Mouse (Mus musculus) lung, postnatal 0 days (tissue): ENCODE results near the gene Ube2d3. TPM values are rescaled to one million over a fixed set of nuclear protein-coding genes. Genes with fewer than 3 reads are reported as not detected.

Source experiments
- ATAC-seq: fragments of 200-750 bp; cut with Nextera tagmentation; 2 replicates; pipeline ENCODE4 v1.8.0; 2017; ENCODE audit warnings: moderate library complexity
- DNase-seq: peaks from one replicate; pipeline ENCODE4 v3.0.0-alpha.2; 2016; ENCODE audit warnings: low spot score
- H3K27ac ChIP-seq: fragments of 300-500 bp; sonication (generic); 2 replicates; pipeline ENCODE4 v1.5.1; 2014; ENCODE audit warnings: antibody characterized with exemption, mild to moderate bottlenecking, low read length, mixed read lengths
- H3K27me3 ChIP-seq: fragments of 300-500 bp; sonication (generic); replicated peaks from 2 replicates; pipeline ENCODE4 v1.6.1; 2014; ENCODE audit warnings: low read length, mixed read lengths; ENCODE audit not compliant: insufficient read depth
- H3K36me3 ChIP-seq: fragments of 300-500 bp; sonication (generic); 2 replicates; pipeline ENCODE4 v1.6.1; 2014; ENCODE audit warnings: low read length, mixed read lengths; ENCODE audit not compliant: insufficient read depth
- H3K4me1 ChIP-seq: fragments of 300-500 bp; sonication (generic); 2 replicates; pipeline ENCODE4 v1.6.1; 2014; ENCODE audit warnings: antibody characterized with exemption, low read depth, low read length, mixed read lengths; ENCODE audit not compliant: insufficient read depth
- H3K4me2 ChIP-seq: fragments of 300-500 bp; sonication (generic); replicated peaks from 2 replicates; pipeline ENCODE4 v1.6.1; 2014; ENCODE audit warnings: low read depth, mild to moderate bottlenecking, low read length, moderate library complexity, mixed read lengths
- H3K4me3 ChIP-seq: fragments of 300-500 bp; sonication (generic); 2 replicates; pipeline ENCODE4 v1.5.1; 2014; ENCODE audit warnings: low read depth, low read length
- H3K9ac ChIP-seq: fragments of 300-500 bp; sonication (generic); replicated peaks from 2 replicates; pipeline ENCODE4 v1.6.1; 2014; ENCODE audit warnings: low read depth, mild to moderate bottlenecking
- H3K9me3 ChIP-seq: fragments of 300-500 bp; sonication (generic); 2 replicates; pipeline ENCODE4 v1.6.1; 2016; ENCODE audit warnings: low read length, mixed read lengths
- CTCF ChIP-seq: IDR thresholded peaks from 2 replicates; pipeline ENCODE4 v1.5.1; 2016; ENCODE audit warnings: antibody characterized with exemption, mild to moderate bottlenecking
- EP300 ChIP-seq: IDR thresholded peaks from 2 replicates; pipeline ENCODE4 v1.6.1; 2016; ENCODE audit warnings: antibody characterized with exemption, mild to moderate bottlenecking, control low read depth
- WGBS: fragments of 180-500 bp; shearing (Covaris S2); extraction: QIAGEN DNeasy Blood & Tissue Kit; methylation state at CpG from one replicate; pipeline ENCODE4 v1.1.7; 2014; 5-methylcytosine and 5-hydroxymethylcytosine counted together
- polyA plus RNA-seq: library from polyadenylated mRNA; unstranded; fragments of >200 nt; fragmentation: Nextera tagmentation; extraction: Ambion mirVana; gene quantifications from 2 replicates; pipeline ENCODE4 v1.2.1, GENCODE M21; 2015

The Ube2d3 gene
- polyA plus RNA-seq, 1 experiment from 2014 or later: 386 TPM

DNA sequence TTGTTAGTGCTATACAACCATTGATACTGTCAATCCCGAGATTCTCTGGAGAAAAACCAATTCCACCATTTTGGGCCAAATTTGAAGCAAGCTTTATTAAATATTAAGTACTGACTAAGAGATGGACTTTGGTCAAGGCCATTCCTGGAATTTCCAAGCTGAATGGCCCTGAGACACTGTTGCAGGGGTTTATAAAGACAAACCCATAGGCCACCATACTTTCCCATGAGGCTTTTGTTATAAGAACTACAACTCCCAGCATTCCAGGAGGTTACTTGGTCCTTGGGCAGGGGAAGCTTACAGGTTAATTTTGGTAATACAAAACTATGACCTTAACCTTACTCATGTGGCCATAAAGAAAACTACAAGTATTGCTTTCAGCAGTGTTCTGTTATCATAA, 70.2 kb downstream of the Ube2d3 start:
- Histone ChIP-seq H3K36me3 (no peaks in the 10 kb centered on the region), H3K27me3 (no peaks in the 10 kb centered on the region), H3K4me1 (0 out of 2 replicates have a peak, but pooled peaks cover 3% of the 10 kb centered on the region), H3K4me3 (no peak overlapping the region), H3K27ac (no peak overlapping the region), H3K9ac (no peak overlapping the region), H3K4me2 (no peak overlapping the region), H3K9me3 (no peaks in the 10 kb centered on the region)
- DNase-seq (no peak), ATAC-seq (no peak)
- 95% methylated on average over 1 of the region's 1 CpGs for WGBS
- TF ChIP-seq EP300 (no peak), CTCF (no peak)

DNA sequence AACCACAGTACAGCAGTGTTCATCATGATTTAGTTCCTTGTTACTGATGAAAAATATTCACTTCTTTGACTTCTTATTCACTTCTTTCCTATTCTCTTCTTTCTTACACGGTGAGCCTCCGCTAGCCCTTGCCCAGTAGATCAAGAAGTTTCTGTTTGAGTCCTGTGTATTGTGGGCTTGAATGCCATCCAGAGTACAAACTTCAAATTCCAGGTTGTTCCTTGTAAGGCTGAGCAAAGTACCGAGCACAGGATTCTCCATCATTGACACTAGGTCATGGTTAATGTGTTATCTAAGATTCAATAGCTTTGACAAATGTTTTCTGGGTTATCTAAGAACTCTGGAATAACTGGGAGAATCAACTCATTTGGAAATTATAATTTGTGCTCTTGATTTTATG, 72.4 kb downstream of the Ube2d3 start:
- TF ChIP-seq EP300 (no peak), CTCF (no peak)
- DNase-seq (no peak), ATAC-seq (no peak)

DNA sequence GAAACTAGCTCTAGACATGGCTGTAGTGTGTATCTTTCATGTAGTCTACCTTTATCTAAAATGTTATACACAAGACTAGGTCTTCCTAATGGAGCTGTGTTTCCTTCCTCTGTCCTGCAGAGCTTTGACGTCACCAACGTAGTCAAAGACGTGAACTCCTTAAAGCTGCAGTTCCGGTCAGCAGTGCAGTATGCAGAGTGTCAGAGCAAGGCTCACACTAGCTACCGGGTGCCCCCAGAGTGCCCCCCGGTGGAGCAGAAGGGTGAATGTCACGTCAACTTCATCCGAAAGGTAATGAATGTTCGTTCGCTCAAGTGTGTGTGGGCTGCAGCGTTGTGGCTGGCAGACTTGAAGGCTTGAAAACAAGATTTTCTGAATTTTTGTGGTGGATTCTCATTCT, 73.7 kb downstream of the Ube2d3 start:
- Histone ChIP-seq H3K9ac (no peak overlapping the region), H3K4me2 (no peak overlapping the region), H3K4me1 (0 out of 2 replicates have a peak, but pooled peaks cover 3% of the 10 kb centered on the region), H3K9me3 (no peaks in the 10 kb centered on the region), H3K27me3 (no peaks in the 10 kb centered on the region), H3K36me3 (no peaks in the 10 kb centered on the region), H3K4me3 (no peak overlapping the region), H3K27ac (no peak overlapping the region)
- ATAC-seq (peak; percentile 87), DNase-seq (peak; percentile 66)
- TF ChIP-seq CTCF (peak; percentile 59), EP300 (no peak)
- 30% methylated on average over 11 of the region's 11 CpGs for WGBS

More for the DNA sequence above, 72.4 kb downstream of the Ube2d3 start:
- H3K4me2 ChIP-seq: no peak overlapping the region
- H3K4me1 ChIP-seq: 0 out of 2 replicates have a peak, but pooled peaks cover 3% of the 10 kb centered on the region
- no peak overlapping the region for H3K4me3 ChIP-seq
- H3K9ac ChIP-seq: no peak overlapping the region
- no peaks in the 10 kb centered on the region for H3K9me3 ChIP-seq
- no peaks in the 10 kb centered on the region for H3K36me3 ChIP-seq
- H3K27ac ChIP-seq: no peak overlapping the region
- H3K27me3 ChIP-seq: no peaks in the 10 kb centered on the region
- 85% methylated on average over 3 of the region's 3 CpGs for WGBS

DNA sequence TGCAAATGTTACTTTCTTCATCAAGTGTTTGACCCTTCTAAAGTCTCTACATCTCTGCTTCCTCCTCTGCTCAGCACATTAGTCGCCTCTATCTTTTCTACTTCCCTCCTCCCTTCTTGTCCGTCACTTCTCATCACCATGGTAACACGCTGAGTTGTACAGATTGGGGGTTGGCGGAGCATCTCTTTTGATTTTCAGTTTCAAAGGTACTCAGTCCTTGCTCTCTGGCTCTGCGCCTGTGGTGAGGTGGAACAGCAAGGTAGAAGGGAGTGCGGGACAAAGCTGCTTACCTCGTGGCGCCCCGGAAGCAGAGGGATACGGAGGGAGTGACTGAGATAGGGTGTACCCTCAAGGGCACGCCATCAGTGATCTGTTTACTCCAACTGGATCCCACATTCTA, 75.3 kb downstream of the Ube2d3 start:
- H3K27me3 ChIP-seq: no peaks in the 10 kb centered on the region
- 46% methylated on average over 11 of the region's 11 CpGs for WGBS
- ATAC-seq: no peak
- H3K9ac ChIP-seq: no peak overlapping the region
- no peak overlapping the region for H3K4me2 ChIP-seq
- H3K4me3 ChIP-seq: no peak overlapping the region
- H3K27ac ChIP-seq: no peak overlapping the region
- TF ChIP-seq EP300 (no peak), CTCF (no peak)
- H3K36me3 ChIP-seq: no peaks in the 10 kb centered on the region
- H3K9me3 ChIP-seq: no peaks in the 10 kb centered on the region
- 0 out of 2 replicates have a peak, but pooled peaks cover 3% of the 10 kb centered on the region for H3K4me1 ChIP-seq
- no peak for DNase-seq

DNA sequence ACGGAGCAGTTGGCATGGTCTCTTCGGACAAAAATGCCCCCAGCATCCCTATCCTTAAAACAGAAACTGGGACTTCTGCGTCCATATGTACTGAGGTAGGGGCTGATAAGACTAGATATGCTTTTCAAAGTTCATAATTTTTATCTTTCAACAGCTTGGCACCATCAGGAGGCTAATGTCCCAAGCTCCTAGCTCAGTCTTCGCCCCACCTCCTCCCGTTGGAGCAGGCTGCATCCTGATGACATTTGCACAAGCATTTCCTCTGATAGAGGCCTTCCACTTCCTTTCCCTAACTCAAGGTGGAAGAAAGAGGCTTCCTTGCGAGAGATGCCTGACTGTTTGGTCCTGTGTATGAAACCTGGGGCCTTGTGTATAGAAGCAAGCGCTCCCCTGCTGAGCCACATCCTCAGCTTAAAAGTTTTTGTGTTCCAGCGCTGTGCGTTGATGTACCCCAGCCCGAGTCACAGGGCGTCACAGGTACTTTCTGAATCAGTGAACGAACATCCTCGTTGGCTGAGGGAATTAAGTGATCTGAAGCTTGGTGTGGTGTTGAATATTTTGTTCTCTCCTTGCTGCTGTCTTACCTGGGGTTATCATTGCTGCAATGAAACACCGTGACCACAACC, 76.0 kb downstream of the Ube2d3 start:
- Histone ChIP-seq H3K27me3 (no peaks in the 10 kb centered on the region), H3K27ac (no peak overlapping the region), H3K4me1 (0 out of 2 replicates have a peak, but pooled peaks cover 3% of the 10 kb centered on the region), H3K9ac (no peak overlapping the region), H3K4me3 (no peak overlapping the region), H3K36me3 (no peaks in the 10 kb centered on the region), H3K9me3 (no peaks in the 10 kb centered on the region), H3K4me2 (no peak overlapping the region)
- 74% methylated on average over 14 of the region's 14 CpGs for WGBS
- TF ChIP-seq EP300 (no peak), CTCF (no peak)
- DNase-seq (no peak), ATAC-seq (no peak)

DNA sequence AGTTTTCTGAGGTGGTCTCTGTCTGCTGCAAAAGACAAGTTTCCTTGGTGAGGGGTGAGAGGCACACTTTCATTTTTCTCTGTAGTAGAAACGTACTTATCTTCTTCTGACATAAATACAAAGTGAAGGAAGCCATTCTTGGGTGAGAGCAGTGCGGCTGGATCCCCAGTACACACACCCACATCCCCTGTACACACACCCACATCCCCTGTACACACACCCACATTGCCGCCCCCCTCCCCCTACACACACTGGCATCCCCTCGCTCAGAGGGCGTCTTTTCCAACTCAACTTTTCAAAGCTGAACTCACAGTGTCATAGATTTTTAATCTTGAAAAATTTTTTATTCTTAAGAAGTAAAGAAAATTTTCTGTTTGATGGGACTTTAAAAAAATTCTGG, 77.3 kb downstream of the Ube2d3 start:
- no peak overlapping the region for H3K4me2 ChIP-seq
- 0 out of 2 replicates have a peak, but pooled peaks cover 3% of the 10 kb centered on the region for H3K4me1 ChIP-seq
- no peak for DNase-seq
- 63% methylated on average over 5 of the region's 5 CpGs for WGBS
- H3K9me3 ChIP-seq: no peaks in the 10 kb centered on the region
- TF ChIP-seq CTCF (no peak), EP300 (no peak)
- H3K4me3 ChIP-seq: no peak overlapping the region
- no peaks in the 10 kb centered on the region for H3K27me3 ChIP-seq
- no peak overlapping the region for H3K27ac ChIP-seq
- H3K9ac ChIP-seq: no peak overlapping the region
- no peaks in the 10 kb centered on the region for H3K36me3 ChIP-seq
- ATAC-seq: no peak
